Mouse (Mus musculus): ENCODE results near the gene Fbxl13. TPM values are rescaled to one million over a fixed set of nuclear protein-coding genes. Genes with fewer than 3 reads are reported as not detected.
"Not testable (repeated sequence)": the region's sequence is repeated elsewhere in the genome, so short reads cannot be mapped to it uniquely, and the experiment has no call there.

Gene Fbxl13
- polyA plus RNA-seq, 1 experiment from 2014 or later: 0.15 TPM

GRCm38 (mm10) chr5:21646133-21646491 lies 678 bp upstream of the Fbxl13 start:
- Histone ChIP-seq H3K4me2 (ENCODE audit: low read depth, low read length, severe bottlenecking) (peak overlapping the region; percentile 81), H3K4me3 (ENCODE audit: low read depth, low read length) (peak overlapping the region; percentile 84), H3K36me3 (ENCODE audit: control insufficient read depth, insufficient read depth, low read length) (peaks cover 5% of the 10 kb centered on the region; the same call in 1 of the 2 replicates), H3K27ac (ENCODE audit: low read depth, low read length) (peak overlapping the region; percentile 90), H3K4me1 (replicated peaks; ENCODE audit: control insufficient read depth, insufficient read depth, low read length) (no peaks in the 10 kb centered on the region), H3K9ac (ENCODE audit: low read length) (peak overlapping the region; percentile 91), H3K27me3 (ENCODE audit: control insufficient read depth, insufficient read depth, low read length) (no peaks in the 10 kb centered on the region), H3K9me3 (ENCODE audit: control insufficient read depth, low read length) (no peaks in the 10 kb centered on the region)
- no peak for ATAC-seq (replicated peaks; ENCODE audit: low FRiP score)
- DNase-seq (ENCODE audit: low spot score): no peak
- WGBS: under 1% methylated on average over 25 of the region's 25 CpGs

DNA sequence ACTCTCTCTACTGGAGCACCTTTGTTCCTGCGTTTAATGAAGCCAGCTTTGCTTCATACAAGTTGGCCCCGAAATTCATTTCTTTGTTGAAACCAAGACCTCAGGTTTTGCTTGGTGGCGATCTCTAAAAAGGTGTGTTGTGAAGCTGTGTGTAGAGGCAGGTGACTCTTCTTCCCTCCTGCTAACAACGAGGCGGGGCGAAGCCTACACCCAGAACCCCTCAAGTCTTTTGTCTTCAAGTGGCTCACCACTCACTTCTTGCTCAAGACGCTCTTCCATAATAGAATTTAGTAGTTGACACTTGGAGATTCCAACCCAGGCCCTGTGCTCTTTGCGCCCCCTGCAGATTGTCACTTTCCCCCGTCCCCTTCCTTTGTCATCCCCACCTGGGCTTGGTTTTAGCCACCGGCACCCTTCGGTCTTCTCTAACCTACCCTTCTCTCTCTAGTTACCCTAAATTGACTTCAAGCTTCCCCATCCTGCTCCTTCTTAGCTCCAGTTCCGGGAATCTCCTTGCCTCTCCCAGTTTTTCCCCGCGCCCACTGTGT lies 469 bp downstream of the Fbxl13 start:
- 0 out of 2 replicates have a peak overlapping the region, but pooled peaks have one; percentile 5 for H3K9ac ChIP-seq (ENCODE audit: low read length)
- no peaks in the 10 kb centered on the region for H3K9me3 ChIP-seq (ENCODE audit: control insufficient read depth, low read length)
- H3K27ac ChIP-seq (ENCODE audit: low read depth, low read length): no peak overlapping the region
- no peak for DNase-seq (ENCODE audit: low spot score)
- peaks cover 5% of the 10 kb centered on the region; the same call in 1 of the 2 replicates for H3K36me3 ChIP-seq (ENCODE audit: control insufficient read depth, insufficient read depth, low read length)
- 11% methylated on average over 14 of the region's 14 CpGs for WGBS
- H3K4me1 ChIP-seq (replicated peaks; ENCODE audit: control insufficient read depth, insufficient read depth, low read length): no peaks in the 10 kb centered on the region
- H3K27me3 ChIP-seq (ENCODE audit: control insufficient read depth, insufficient read depth, low read length): no peaks in the 10 kb centered on the region
- H3K4me2 ChIP-seq (ENCODE audit: low read depth, low read length, severe bottlenecking): peak overlapping the region; percentile 45
- peak; percentile 1; the same call in 1 of the 2 replicates for ATAC-seq (replicated peaks; ENCODE audit: low FRiP score)
- peak overlapping the region; percentile 84 for H3K4me3 ChIP-seq (ENCODE audit: low read depth, low read length)

DNA sequence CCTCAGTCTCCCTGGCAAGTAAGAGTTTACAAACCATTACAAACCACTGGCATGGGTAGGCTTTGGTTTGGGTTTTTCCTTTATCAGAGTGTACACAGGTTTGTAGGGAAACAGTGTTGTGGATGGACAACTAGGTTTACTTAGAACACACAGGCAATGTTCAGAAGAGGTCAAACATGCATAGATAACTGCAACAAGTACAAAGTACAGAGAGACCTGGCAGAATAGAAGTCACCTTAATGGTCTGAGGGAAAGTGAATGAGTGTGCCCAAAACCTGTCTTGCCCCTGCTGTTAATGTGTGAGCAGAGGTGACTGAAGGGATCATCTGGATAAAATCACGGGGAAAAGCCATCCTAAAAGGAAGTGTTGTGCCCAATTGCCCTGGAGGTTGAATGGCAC lies 1.8 kb downstream of the Fbxl13 start:
- no peak overlapping the region for H3K4me2 ChIP-seq (ENCODE audit: low read depth, low read length, severe bottlenecking)
- H3K9ac ChIP-seq (ENCODE audit: low read length): no peak overlapping the region
- H3K36me3 ChIP-seq (ENCODE audit: control insufficient read depth, insufficient read depth, low read length): no peaks in the 10 kb centered on the region
- no peak overlapping the region for H3K27ac ChIP-seq (ENCODE audit: low read depth, low read length)
- DNase-seq (ENCODE audit: low spot score): no peak
- no peak overlapping the region for H3K4me3 ChIP-seq (ENCODE audit: low read depth, low read length)
- no peaks in the 10 kb centered on the region for H3K27me3 ChIP-seq (ENCODE audit: control insufficient read depth, insufficient read depth, low read length)
- 43% methylated on average over 1 of the region's 1 CpGs for WGBS
- H3K9me3 ChIP-seq (ENCODE audit: control insufficient read depth, low read length): no peaks in the 10 kb centered on the region
- no peak for ATAC-seq (replicated peaks; ENCODE audit: low FRiP score)
- H3K4me1 ChIP-seq (replicated peaks; ENCODE audit: control insufficient read depth, insufficient read depth, low read length): no peaks in the 10 kb centered on the region

DNA sequence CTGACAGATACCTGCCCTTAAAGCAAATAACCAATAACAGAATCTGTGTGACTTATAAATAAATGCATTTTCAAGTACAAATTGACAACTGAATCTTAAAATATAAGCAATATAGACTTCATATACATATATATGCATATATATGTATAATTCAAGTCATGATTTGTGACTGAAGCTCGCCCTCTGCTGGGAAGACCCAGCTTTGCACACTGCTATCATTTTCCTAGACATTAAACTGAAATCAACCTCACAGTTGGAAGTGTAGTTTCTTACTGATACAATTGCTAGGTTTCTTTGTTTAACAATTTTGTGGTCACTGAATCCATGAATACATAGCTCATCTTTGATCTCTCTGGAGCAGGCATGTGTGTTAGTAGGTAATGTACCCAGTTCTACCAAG lies 4.5 kb downstream of the Fbxl13 start:
- H3K9ac ChIP-seq (ENCODE audit: low read length): no peak overlapping the region
- H3K4me2 ChIP-seq (ENCODE audit: low read depth, low read length, severe bottlenecking): no peak overlapping the region
- ATAC-seq (replicated peaks; ENCODE audit: low FRiP score) (no peak), DNase-seq (ENCODE audit: low spot score) (peak; percentile 61)
- H3K27ac ChIP-seq (ENCODE audit: low read depth, low read length): no peak overlapping the region
- 3% methylated on average over 1 of the region's 1 CpGs for WGBS
- no peaks in the 10 kb centered on the region for H3K27me3 ChIP-seq (ENCODE audit: control insufficient read depth, insufficient read depth, low read length)
- H3K4me3 ChIP-seq (ENCODE audit: low read depth, low read length): no peak overlapping the region
- no peaks in the 10 kb centered on the region for H3K36me3 ChIP-seq (ENCODE audit: control insufficient read depth, insufficient read depth, low read length)
- no peaks in the 10 kb centered on the region for H3K4me1 ChIP-seq (replicated peaks; ENCODE audit: control insufficient read depth, insufficient read depth, low read length)
- H3K9me3 ChIP-seq (ENCODE audit: control insufficient read depth, low read length): no peaks in the 10 kb centered on the region

- no peak overlapping the region for H3K27ac ChIP-seq (ENCODE audit: low read depth, low read length)
- H3K9ac ChIP-seq (ENCODE audit: low read length): no peak overlapping the region
- no peak for DNase-seq (ENCODE audit: low spot score)
- no peak for ATAC-seq (replicated peaks; ENCODE audit: low FRiP score)
- H3K9me3 ChIP-seq (ENCODE audit: control insufficient read depth, low read length): no peaks in the 10 kb centered on the region
- no peaks in the 10 kb centered on the region for H3K27me3 ChIP-seq (ENCODE audit: control insufficient read depth, insufficient read depth, low read length)
- H3K4me1 ChIP-seq (replicated peaks; ENCODE audit: control insufficient read depth, insufficient read depth, low read length): no peaks in the 10 kb centered on the region
- no peak overlapping the region for H3K4me3 ChIP-seq (ENCODE audit: low read depth, low read length)
- no peak overlapping the region for H3K4me2 ChIP-seq (ENCODE audit: low read depth, low read length, severe bottlenecking)
- no peaks in the 10 kb centered on the region for H3K36me3 ChIP-seq (ENCODE audit: control insufficient read depth, insufficient read depth, low read length)
Observed at GRCm38 (mm10) chr5:21625916-21626315, 19.5 kb downstream of the Fbxl13 start.

DNA sequence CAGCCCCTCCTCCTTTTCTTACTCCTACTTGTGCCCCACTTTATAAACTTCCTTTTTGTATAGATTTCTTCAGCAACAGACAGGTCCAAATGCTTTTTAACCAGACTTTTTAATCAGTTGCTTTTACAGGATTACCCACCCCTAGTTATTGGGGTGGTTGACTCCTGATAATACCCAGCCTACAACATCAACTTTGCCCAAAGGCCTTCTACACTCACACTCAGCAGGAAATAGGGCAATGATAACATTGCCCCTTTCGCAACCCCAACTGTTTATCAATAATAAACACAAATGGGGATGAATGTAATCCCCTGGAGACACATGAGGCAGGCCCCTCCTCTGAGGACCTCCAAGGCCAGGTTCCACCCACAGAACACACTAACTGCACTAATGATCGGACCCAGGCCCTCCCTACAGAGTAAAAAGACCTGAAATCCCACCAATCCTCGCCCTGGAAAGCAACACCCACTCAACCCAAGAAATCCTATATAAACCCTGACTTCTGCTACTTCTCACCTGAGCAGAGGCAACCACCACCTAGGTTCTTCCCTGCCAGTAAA lies 28.9 kb downstream of the Fbxl13 start:
- Histone ChIP-seq H3K9ac (ENCODE audit: low read length) (no peak overlapping the region), H3K27me3 (ENCODE audit: control insufficient read depth, insufficient read depth, low read length) (no peaks in the 10 kb centered on the region), H3K4me2 (ENCODE audit: low read depth, low read length, severe bottlenecking) (no peak overlapping the region), H3K4me1 (replicated peaks; ENCODE audit: control insufficient read depth, insufficient read depth, low read length) (no peaks in the 10 kb centered on the region), H3K27ac (ENCODE audit: low read depth, low read length) (no peak overlapping the region), H3K36me3 (ENCODE audit: control insufficient read depth, insufficient read depth, low read length) (no peaks in the 10 kb centered on the region), H3K9me3 (ENCODE audit: control insufficient read depth, low read length) (no peaks in the 10 kb centered on the region), H3K4me3 (ENCODE audit: low read depth, low read length) (no peak overlapping the region)
- DNase-seq (ENCODE audit: low spot score) (no peak), ATAC-seq (replicated peaks; ENCODE audit: low FRiP score) (no peak)
- 69% methylated on average over 3 of the region's 3 CpGs for WGBS

DNA sequence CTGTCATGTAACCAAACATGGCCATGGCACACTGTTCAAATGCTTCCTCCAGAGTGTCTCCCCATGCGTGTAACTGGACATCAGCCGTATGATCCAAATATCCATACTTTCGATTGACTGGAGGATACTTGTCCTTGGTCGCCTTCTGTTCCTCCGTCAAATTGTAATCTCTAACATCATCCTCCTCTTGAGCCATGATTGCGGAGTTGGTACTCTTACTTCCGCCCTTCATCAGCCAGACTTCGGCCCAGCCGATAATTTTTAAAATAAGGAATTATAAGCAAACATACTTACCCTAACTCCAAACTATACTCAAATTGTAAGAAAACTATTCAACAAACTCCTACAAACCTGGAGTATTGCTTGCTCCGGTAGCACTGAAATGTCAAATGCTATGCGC lies 31.1 kb downstream of the Fbxl13 start:
- WGBS: 97% methylated on average over 11 of the region's 11 CpGs
- not testable (repeated sequence) for H3K9me3 ChIP-seq (ENCODE audit: control insufficient read depth, low read length); H3K4me1 ChIP-seq (replicated peaks; ENCODE audit: control insufficient read depth, insufficient read depth, low read length)

GRCm38 (mm10) chr5:21610996-21611395 lies 34.4 kb downstream of the Fbxl13 start:
- H3K4me2 ChIP-seq (ENCODE audit: low read depth, low read length, severe bottlenecking): no peak overlapping the region
- DNase-seq (ENCODE audit: low spot score): no peak
- no peak overlapping the region for H3K9ac ChIP-seq (ENCODE audit: low read length)
- WGBS: 86% methylated on average over 3 of the region's 3 CpGs
- no peak overlapping the region for H3K27ac ChIP-seq (ENCODE audit: low read depth, low read length)
- no peak overlapping the region for H3K4me3 ChIP-seq (ENCODE audit: low read depth, low read length)
- H3K27me3 ChIP-seq (ENCODE audit: control insufficient read depth, insufficient read depth, low read length): no peaks in the 10 kb centered on the region
- no peaks in the 10 kb centered on the region for H3K9me3 ChIP-seq (ENCODE audit: control insufficient read depth, low read length)
- no peaks in the 10 kb centered on the region for H3K4me1 ChIP-seq (replicated peaks; ENCODE audit: control insufficient read depth, insufficient read depth, low read length)
- no peaks in the 10 kb centered on the region for H3K36me3 ChIP-seq (ENCODE audit: control insufficient read depth, insufficient read depth, low read length)
- no peak for ATAC-seq (replicated peaks; ENCODE audit: low FRiP score)

More for the DNA sequence above, 31.1 kb downstream of the Fbxl13 start:
- not testable (repeated sequence) for H3K27me3 ChIP-seq (ENCODE audit: control insufficient read depth, insufficient read depth, low read length); ATAC-seq (replicated peaks; ENCODE audit: low FRiP score); H3K9ac ChIP-seq (ENCODE audit: low read length); DNase-seq (ENCODE audit: low spot score); H3K4me2 ChIP-seq (ENCODE audit: low read depth, low read length, severe bottlenecking); H3K36me3 ChIP-seq (ENCODE audit: control insufficient read depth, insufficient read depth, low read length); H3K27ac ChIP-seq (ENCODE audit: low read depth, low read length); H3K4me3 ChIP-seq (ENCODE audit: low read depth, low read length)
